Mouse (Mus musculus) MEL (cell line): ENCODE measurements around the gene Rxfp3. TPM values are rescaled to one million over a fixed set of nuclear protein-coding genes. Genes with fewer than 3 reads are reported as not detected.

Experiments
- DNase-seq: peaks from one replicate; pipeline ENCODE4 v3.0.0; 2011; ENCODE audit warnings: low read depth, low spot score
- H3K27ac ChIP-seq: 2 replicates; pipeline ENCODE4 v1.5.1; 2012; ENCODE audit warnings: low read depth, mild to moderate bottlenecking, control low read depth, low read length, moderate library complexity; ENCODE audit not compliant: control insufficient read depth
- H3K27me3 ChIP-seq, 2 experiments: fragments of 150-350 bp in 1 of 2; sonication (generic) in 1 of 2; 2 replicates each; pipeline ENCODE4 v1.6.1; 2012; ENCODE audit warnings: low read length in 2 of 2, mild to moderate bottlenecking in 2 of 2, improper control_type of control experiment in 1 of 2, moderate library complexity in 1 of 2; ENCODE audit not compliant: insufficient read depth in 2 of 2, control insufficient read depth in 1 of 2
- H3K36me3 ChIP-seq, 2 experiments: 2 replicates each; pipeline ENCODE4 v1.6.1; 2012 to 2014; ENCODE audit warnings: low read length in 2 of 2, improper control_type of control experiment in 1 of 2, inconsistent platforms in 1 of 2, mild to moderate bottlenecking in 1 of 2; ENCODE audit not compliant: insufficient read depth in 2 of 2, control insufficient read depth in 1 of 2
- H3K4me1 ChIP-seq, 2 experiments: fragments of 150-350 bp in 1 of 2; sonication (generic) in 1 of 2; 2 replicates each; pipeline ENCODE4 v1.6.1; 2012; ENCODE audit warnings: low read length in 2 of 2, improper control_type of control experiment in 1 of 2, mild to moderate bottlenecking in 1 of 2; ENCODE audit not compliant: insufficient read depth in 2 of 2, control insufficient read depth in 1 of 2
- H3K4me3 ChIP-seq, 2 experiments: fragments of 150-350 bp in 1 of 2; sonication (generic) in 1 of 2; 2 replicates each; pipeline ENCODE4 v1.5.1; 2012; ENCODE audit warnings: low read depth in 2 of 2, low read length in 2 of 2, mild to moderate bottlenecking in 2 of 2, moderate library complexity in 2 of 2, control low read depth in 1 of 2, improper control_type of control experiment in 1 of 2; ENCODE audit not compliant: control insufficient read depth in 1 of 2, insufficient read depth in 1 of 2
- H3K79me2 ChIP-seq: 2 replicates; pipeline ENCODE4 v1.6.1; 2012; ENCODE audit warnings: mild to moderate bottlenecking, low read length, moderate library complexity; ENCODE audit not compliant: control insufficient read depth, poor library complexity, insufficient read depth
- H3K9ac ChIP-seq: 2 replicates; pipeline ENCODE4 v1.6.1; 2012; ENCODE audit warnings: low read depth, mild to moderate bottlenecking, control low read depth, low read length, moderate library complexity; ENCODE audit not compliant: control insufficient read depth, poor library complexity, severe bottlenecking
- H3K9me3 ChIP-seq: fragments of 150-350 bp; sonication (generic); replicated peaks from 2 replicates; pipeline ENCODE4 v1.6.1; 2012; ENCODE audit warnings: mild to moderate bottlenecking, low read length, improper control_type of control experiment, moderate library complexity; ENCODE audit not compliant: insufficient read depth
- CHD2 ChIP-seq: IDR thresholded peaks from 2 replicates; pipeline ENCODE4 v1.6.1; 2011; ENCODE audit warnings: low read length, improper control_type of control experiment
- CTCF ChIP-seq, 3 experiments: IDR thresholded peaks in 2 of 3; conservative IDR thresholded peaks in 1 of 3; 2 replicates each; pipeline ENCODE4 v1.5.1; 2011 to 2012; ENCODE audit warnings: low read length in 3 of 3, low read depth in 2 of 3, mild to moderate bottlenecking in 2 of 3, improper control_type of control experiment in 1 of 3, inconsistent platforms in 1 of 3, mixed read lengths in 1 of 3, moderate library complexity in 1 of 3; ENCODE audit not compliant: control insufficient read depth in 1 of 3, insufficient read depth in 1 of 3, poor library complexity in 1 of 3, severe bottlenecking in 1 of 3
- E2F4 ChIP-seq: IDR thresholded peaks from 2 replicates; pipeline ENCODE4 v1.6.1; 2011; ENCODE audit warnings: low read depth, low read length, improper control_type of control experiment, borderline replicate concordance
- ELF1 ChIP-seq: IDR thresholded peaks from 2 replicates; pipeline ENCODE4 v1.6.1; 2014; ENCODE audit warnings: low read depth, mild to moderate bottlenecking, inconsistent platforms, low read length, improper control_type of control experiment, moderate library complexity
- EP300 ChIP-seq, 2 experiments: IDR thresholded peaks; 2 replicates each; pipeline ENCODE4 v1.6.1; 2011; ENCODE audit warnings: improper control_type of control experiment in 2 of 2, low read length in 2 of 2, low read depth in 1 of 2, mild to moderate bottlenecking in 1 of 2
- ETS1 ChIP-seq: IDR thresholded peaks from 2 replicates; pipeline ENCODE4 v1.6.1; 2012; ENCODE audit warnings: low read depth, mild to moderate bottlenecking, inconsistent platforms, low read length, improper control_type of control experiment, moderate library complexity
- GATA1 ChIP-seq: IDR thresholded peaks from 2 replicates; pipeline ENCODE4 v1.6.1; 2011; ENCODE audit warnings: low read depth, low read length, improper control_type of control experiment
- HCFC1 ChIP-seq: IDR thresholded peaks from 2 replicates; pipeline ENCODE4 v1.6.1; 2012; ENCODE audit warnings: low read depth, mild to moderate bottlenecking, inconsistent platforms, low read length, improper control_type of control experiment, moderate library complexity
- KAT2A ChIP-seq: conservative IDR thresholded peaks from 2 replicates; pipeline ENCODE4 v1.6.1; 2012; ENCODE audit warnings: low read depth, low read length, improper control_type of control experiment, inconsistent platforms
- MAZ ChIP-seq: IDR thresholded peaks from 2 replicates; pipeline ENCODE4 v1.6.1; 2012; ENCODE audit warnings: low read depth, mild to moderate bottlenecking, inconsistent platforms, low read length, improper control_type of control experiment
- MEF2A ChIP-seq: IDR thresholded peaks from 2 replicates; pipeline ENCODE4 v1.6.1; 2014; ENCODE audit warnings: low read depth, mild to moderate bottlenecking, inconsistent platforms, low read length, improper control_type of control experiment; ENCODE audit not compliant: poor library complexity, insufficient replicate concordance, severe bottlenecking; ENCODE audit errors: extremely low read depth
- MXI1 ChIP-seq: IDR thresholded peaks from 2 replicates; pipeline ENCODE4 v1.6.1; 2011; ENCODE audit warnings: mild to moderate bottlenecking, low read depth, low read length, improper control_type of control experiment
- MYB ChIP-seq: IDR thresholded peaks from 2 replicates; pipeline ENCODE4 v1.6.1; 2011; ENCODE audit warnings: mild to moderate bottlenecking, low read depth, low read length, improper control_type of control experiment
- MYC ChIP-seq: IDR thresholded peaks from 2 replicates; pipeline ENCODE4 v1.6.1; 2011; ENCODE audit warnings: low read depth, mild to moderate bottlenecking, low read length, improper control_type of control experiment, moderate library complexity
- POLR2A ChIP-seq, 2 experiments: IDR thresholded peaks; 2 replicates each; pipeline ENCODE4 v1.6.1; 2011 to 2012; ENCODE audit warnings: low read length in 2 of 2, mild to moderate bottlenecking in 2 of 2, control low read depth in 1 of 2, improper control_type of control experiment in 1 of 2, low read depth in 1 of 2, moderate library complexity in 1 of 2; ENCODE audit not compliant: control insufficient read depth in 1 of 2, insufficient read depth in 1 of 2, poor library complexity in 1 of 2
- POLR2AphosphoS2 ChIP-seq: IDR thresholded peaks from 2 replicates; pipeline ENCODE4 v1.6.1; 2011; ENCODE audit warnings: low read length, improper control_type of control experiment
- POLR2AphosphoS5 ChIP-seq: IDR thresholded peaks from 2 replicates; pipeline ENCODE4 v1.6.1; 2012; ENCODE audit warnings: low read depth, borderline replicate concordance, mild to moderate bottlenecking, inconsistent platforms, low read length, moderate library complexity, mixed read lengths
- RAD21 ChIP-seq: IDR thresholded peaks from 2 replicates; pipeline ENCODE4 v1.6.1; 2011; ENCODE audit warnings: mild to moderate bottlenecking, low read depth, low read length, improper control_type of control experiment
- RCOR1 ChIP-seq: IDR thresholded peaks from 2 replicates; pipeline ENCODE4 v1.6.1; 2012; ENCODE audit warnings: low read depth, mild to moderate bottlenecking, inconsistent platforms, low read length, improper control_type of control experiment
- SMC3 ChIP-seq: IDR thresholded peaks from 2 replicates; pipeline ENCODE4 v1.6.1; 2011; ENCODE audit warnings: low read depth, low read length, improper control_type of control experiment
- TAL1 ChIP-seq: IDR thresholded peaks from 2 replicates; pipeline ENCODE4 v1.6.1; 2012; ENCODE audit warnings: mild to moderate bottlenecking, inconsistent platforms, low read length, moderate library complexity, mixed read lengths
- TCF12 ChIP-seq: IDR thresholded peaks from 2 replicates; pipeline ENCODE4 v1.6.1; 2014; ENCODE audit warnings: low read depth, mild to moderate bottlenecking, inconsistent platforms, low read length, improper control_type of control experiment, moderate library complexity
- UBTF ChIP-seq: IDR thresholded peaks from 2 replicates; pipeline ENCODE4 v1.6.1; 2012; ENCODE audit warnings: low read depth, mild to moderate bottlenecking, inconsistent platforms, low read length, improper control_type of control experiment, moderate library complexity, borderline replicate concordance; ENCODE audit not compliant: insufficient read depth
- USF2 ChIP-seq, 2 experiments: IDR thresholded peaks; 2 replicates each; pipeline ENCODE4 v1.6.1; 2011 to 2012; ENCODE audit warnings: improper control_type of control experiment in 2 of 2, low read length in 2 of 2, borderline replicate concordance in 1 of 2, inconsistent platforms in 1 of 2, low read depth in 1 of 2, mild to moderate bottlenecking in 1 of 2; ENCODE audit not compliant: insufficient read depth in 1 of 2
- polyA plus RNA-seq, 2 experiments: library from polyadenylated mRNA; stranded (reverse) in 1 of 2; unstranded in 1 of 2; fragments of >175 nt in 1 of 2; fragments of >200 nt in 1 of 2; gene quantifications; 2 replicates each; pipeline versions ENCODE4 v1.2.1 to v1.2.4; 2012; ENCODE audit warnings: low replicate concordance in 2 of 2, low read depth in 1 of 2; ENCODE audit not compliant: insufficient read length in 2 of 2, insufficient read depth in 1 of 2, missing spikeins in 1 of 2
- total RNA-seq: library from RNA; depleted of rRNA; stranded (reverse); fragments of 300-350 nt; gene quantifications from 2 replicates; pipeline ENCODE4 v1.2.3, GENCODE M21; 2012

The Rxfp3 gene
- total and polyA plus RNA-seq, 3 experiments = not detected

DNA sequence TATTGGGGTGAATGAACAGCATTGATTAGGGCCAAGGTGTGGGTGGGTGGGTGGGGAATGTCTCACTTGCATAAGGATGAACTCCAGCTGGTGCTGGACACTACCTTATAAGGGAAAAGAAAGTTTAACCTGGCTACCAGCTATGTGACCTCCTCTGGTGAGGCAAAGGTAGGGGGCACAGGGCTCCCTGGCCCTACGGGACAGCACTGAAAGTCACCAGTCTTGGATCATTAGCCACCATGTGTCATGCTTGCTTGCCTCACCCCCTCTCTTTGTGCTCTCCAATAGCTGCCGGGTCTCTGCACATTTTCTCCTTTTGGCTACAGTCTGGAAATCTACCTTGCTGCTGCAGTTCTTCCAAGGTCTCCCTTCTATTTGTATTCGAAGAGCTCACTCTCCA is 7.6 kb downstream of the Rxfp3 start:
- no peaks in the 10 kb centered on the region for H3K36me3 ChIP-seq
- TF ChIP-seq MEF2A (no peak), MYC (no peak), KAT2A (no peak), E2F4 (no peak), RCOR1 (no peak), EP300 (IDR thresholded peaks at IDR 0.05; ENCODE audit: low read depth in 1 of 2, low read length in 2 of 2) (no peak), GATA1 (no peak), MAZ (no peak), UBTF (no peak), CTCF (IDR thresholded peaks at IDR 0.05 in 2 of 3, conservative IDR thresholded peaks at IDR 0.05 in 1 of 3; ENCODE audit: control insufficient read depth in 1 of 3, insufficient read depth in 1 of 3, low read depth in 2 of 3, low read length in 3 of 3, poor library complexity in 1 of 3, severe bottlenecking in 1 of 3) (no peak), MXI1 (no peak), CHD2 (no peak), POLR2AphosphoS5 (no peak), USF2 (IDR thresholded peaks at IDR 0.05; ENCODE audit: borderline replicate concordance in 1 of 2, insufficient read depth in 1 of 2, low read depth in 1 of 2, low read length in 2 of 2) (no peak), MYB (no peak), RAD21 (no peak), POLR2A (IDR thresholded peaks at IDR 0.05; ENCODE audit: control insufficient read depth in 1 of 2, insufficient read depth in 1 of 2, low read depth in 1 of 2, low read length in 2 of 2, poor library complexity in 1 of 2) (no peak)
- TF ChIP-seq, all 39 proteins: peak for 0
- no peak overlapping the region for H3K27ac ChIP-seq
- H3K27me3 ChIP-seq = no peaks in the 10 kb centered on the region
- H3K4me3 ChIP-seq = no peak overlapping the region
- H3K9ac ChIP-seq = no peak overlapping the region
- H3K9me3 ChIP-seq = no peaks in the 10 kb centered on the region
- H3K4me1 ChIP-seq = no peaks in the 10 kb centered on the region
- DNase-seq = no peak
- no peaks in the 10 kb centered on the region for H3K79me2 ChIP-seq

DNA sequence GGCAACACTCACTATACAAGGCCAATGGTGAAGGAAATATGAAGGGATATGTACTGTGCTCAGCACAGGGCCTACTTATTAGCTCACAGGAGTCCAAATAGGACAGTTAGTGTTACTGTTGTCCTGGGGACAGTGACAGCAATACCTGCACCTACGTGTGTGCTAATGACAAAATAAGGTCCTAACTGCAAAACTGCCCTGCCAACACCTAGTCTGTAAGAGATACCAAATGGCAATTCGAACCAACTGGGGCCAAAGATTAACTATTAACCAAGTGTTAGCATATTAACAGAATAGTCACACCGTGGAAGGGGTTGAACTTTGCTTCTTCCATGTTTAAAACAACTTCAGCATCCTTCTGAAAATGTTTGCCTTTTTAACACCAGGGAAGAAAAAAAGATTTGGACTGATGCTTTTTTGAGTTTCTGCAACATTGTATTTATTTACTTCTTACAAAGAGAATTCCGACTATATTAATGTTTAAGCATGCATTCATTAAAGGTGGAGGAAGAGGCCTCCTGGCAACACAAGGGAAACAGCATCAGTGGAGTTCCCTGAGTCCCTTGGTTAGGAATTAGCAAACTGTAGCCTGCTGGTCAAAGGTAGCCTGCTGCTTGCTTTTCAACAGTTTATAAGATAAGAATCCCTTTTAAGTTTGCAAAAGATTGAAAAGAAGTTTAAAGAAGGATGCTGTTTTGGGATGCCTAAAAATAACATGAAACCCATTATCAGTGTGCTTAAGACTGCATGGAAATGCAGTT is 10.8 kb downstream of the Rxfp3 start:
- Histone ChIP-seq H3K79me2 (no peaks in the 10 kb centered on the region), H3K4me1 (no peaks in the 10 kb centered on the region), H3K36me3 (no peaks in the 10 kb centered on the region), H3K9ac (no peak overlapping the region), H3K27me3 (no peaks in the 10 kb centered on the region), H3K4me3 (no peak overlapping the region), H3K27ac (no peak overlapping the region), H3K9me3 (no peaks in the 10 kb centered on the region)
- no peak for DNase-seq
- TF ChIP-seq ETS1 (no peak), GATA1 (no peak), CTCF (IDR thresholded peaks at IDR 0.05 in 2 of 3, conservative IDR thresholded peaks at IDR 0.05 in 1 of 3; ENCODE audit: control insufficient read depth in 1 of 3, insufficient read depth in 1 of 3, low read depth in 2 of 3, low read length in 3 of 3, poor library complexity in 1 of 3, severe bottlenecking in 1 of 3) (no peak), USF2 (IDR thresholded peaks at IDR 0.05; ENCODE audit: borderline replicate concordance in 1 of 2, insufficient read depth in 1 of 2, low read depth in 1 of 2, low read length in 2 of 2) (no peak), CHD2 (no peak), HCFC1 (no peak), SMC3 (no peak), MYC (no peak), TAL1 (no peak), ELF1 (no peak), POLR2AphosphoS2 (no peak), TCF12 (no peak)
